Mouse (Mus musculus) layer of hippocampus, postnatal 25 days (tissue): ENCODE measurements around the gene Vsir. TPM values are rescaled to one million over a fixed set of nuclear protein-coding genes. Genes with fewer than 3 reads are reported as not detected.

ENCODE experiments used
- DNase-seq, 2 experiments: peaks; one replicate each; pipeline ENCODE4 v3.0.0; 2022; ENCODE audit warnings: mixed read lengths in 2 of 2, low spot score in 1 of 2; ENCODE audit errors: extremely low spot score in 1 of 2
- total RNA-seq, 2 experiments: library from RNA; stranded (reverse); gene quantifications; 2 replicates each; pipeline ENCODE4 v1.2.3; 2021

Gene Vsir
- total RNA-seq, 2 experiments from 2014 or later, result 25.2 to 25.9 TPM

GRCm38 (mm10) chr10:60419624-60420023 lies 73.0 kb downstream of the Vsir start:
- no peak for DNase-seq

Other genes with a start within 250 kb of the Vsir start
- gene Spock2, start 240.6 kb upstream of the Vsir start, total RNA-seq, result 100 to 1,000 TPM; 509 to 518 TPM
- 1 to 10 TPM; 2.8 to 3.1 TPM for gene Chst3, start 127.6 kb upstream of the Vsir start, total RNA-seq
- gene Psap, start 69.2 kb upstream of the Vsir start, total RNA-seq, result 1,000 to 10,000 TPM; 1,375 to 1,496 TPM
- 1 to 10 TPM in 1 of 2 experiments, under 1 TPM in 1; 0.34 to 1.2 TPM for gene Gm17455, start 52.9 kb downstream of the Vsir start, total RNA-seq